Mouse (Mus musculus) myocyte (in vitro differentiated cells): Measurements from ENCODE around the gene Unc5c. TPM values are rescaled to one million over a fixed set of nuclear protein-coding genes. Genes with fewer than 3 reads are reported as not detected.

Experiments used
- H3K27me3 ChIP-seq: one replicate; pipeline ENCODE4 v1.6.1; 2011; ENCODE audit not compliant: control insufficient read depth, insufficient read depth, insufficient read length
- H3K36me3 ChIP-seq: one replicate; pipeline ENCODE4 v1.6.1; 2011; ENCODE audit not compliant: control insufficient read depth, insufficient read depth
- H3K4me2 ChIP-seq: one replicate; pipeline ENCODE4 v1.6.1; 2011; ENCODE audit warnings: low read depth, control low read depth
- H3K4me3 ChIP-seq: one replicate; pipeline ENCODE4 v1.5.1; 2011; ENCODE audit warnings: mild to moderate bottlenecking, control low read depth, moderate library complexity
- H3K79me2 ChIP-seq: one replicate; pipeline ENCODE4 v1.6.1; 2011; ENCODE audit not compliant: control insufficient read depth, insufficient read depth
- H3ac ChIP-seq: one replicate; pipeline ENCODE4 v1.6.1; 2011; ENCODE audit not compliant: control insufficient read depth, insufficient read length
- CEBPB ChIP-seq: IDR thresholded peaks from 2 replicates; pipeline ENCODE4 v1.6.1; 2011; ENCODE audit warnings: mild to moderate bottlenecking, moderate library complexity; ENCODE audit not compliant: poor library complexity, insufficient read depth, severe bottlenecking
- E2F4 ChIP-seq: IDR thresholded peaks from one replicate; pipeline ENCODE4 v1.6.1; 2011; ENCODE audit warnings: mild to moderate bottlenecking, control low read depth, moderate library complexity; ENCODE audit not compliant: insufficient read depth
- MAX ChIP-seq: IDR thresholded peaks from one replicate; pipeline ENCODE4 v1.6.1; 2011; ENCODE audit warnings: low read depth, mild to moderate bottlenecking, control low read depth
- MYOD1 ChIP-seq, 3 experiments: IDR thresholded peaks; one replicate each; pipeline ENCODE4 v1.6.1; 2011; ENCODE audit warnings: control low read depth in 2 of 3, low read depth in 2 of 3, mild to moderate bottlenecking in 2 of 3, moderate library complexity in 1 of 3; ENCODE audit not compliant: insufficient read length in 2 of 3, control insufficient read depth in 1 of 3
- MYOG ChIP-seq, 3 experiments: IDR thresholded peaks; one replicate each; pipeline ENCODE4 v1.6.1; 2011; ENCODE audit warnings: control low read depth in 2 of 3, low read depth in 2 of 3, mild to moderate bottlenecking in 2 of 3; ENCODE audit not compliant: insufficient read length in 2 of 3, control insufficient read depth in 1 of 3, insufficient read depth in 1 of 3
- POLR2A ChIP-seq: IDR thresholded peaks from one replicate; pipeline ENCODE4 v1.6.1; 2011; ENCODE audit warnings: low read depth, mild to moderate bottlenecking, control low read depth, moderate library complexity; ENCODE audit not compliant: insufficient read length
- POLR2AphosphoS2 ChIP-seq: IDR thresholded peaks from one replicate; pipeline ENCODE4 v1.6.1; 2011; ENCODE audit warnings: low read depth, control low read depth; ENCODE audit not compliant: insufficient read length
- REST ChIP-seq: IDR thresholded peaks from one replicate; pipeline ENCODE4 v1.6.1; 2011; ENCODE audit warnings: mild to moderate bottlenecking, control low read depth, moderate library complexity; ENCODE audit not compliant: insufficient read depth, insufficient read length
- SRF ChIP-seq: IDR thresholded peaks from one replicate; pipeline ENCODE4 v1.6.1; 2011; ENCODE audit warnings: low read depth; ENCODE audit not compliant: control insufficient read depth, insufficient read length
- TCF12 ChIP-seq: IDR thresholded peaks from one replicate; pipeline ENCODE4 v1.6.1; 2011; ENCODE audit warnings: mild to moderate bottlenecking, control low read depth; ENCODE audit not compliant: poor library complexity, insufficient read depth, severe bottlenecking
- TCF3 ChIP-seq: IDR thresholded peaks from one replicate; pipeline ENCODE4 v1.6.1; 2011; ENCODE audit warnings: low read depth, control low read depth; ENCODE audit not compliant: insufficient read length
- USF1 ChIP-seq: IDR thresholded peaks from one replicate; pipeline ENCODE4 v1.6.1; 2011; ENCODE audit warnings: low read depth, mild to moderate bottlenecking, control low read depth, moderate library complexity
- polyA plus RNA-seq: library from polyadenylated mRNA; unstranded; fragments of >200 nt; fragmentation: generic; extraction: Trizol; gene quantifications from one replicate; pipeline ENCODE4 v1.2.1, GENCODE M21; 2012; ENCODE audit warnings: missing spikeins

Gene Unc5c
- polyA plus RNA-seq, 1 experiment = 1.00 TPM

DNA sequence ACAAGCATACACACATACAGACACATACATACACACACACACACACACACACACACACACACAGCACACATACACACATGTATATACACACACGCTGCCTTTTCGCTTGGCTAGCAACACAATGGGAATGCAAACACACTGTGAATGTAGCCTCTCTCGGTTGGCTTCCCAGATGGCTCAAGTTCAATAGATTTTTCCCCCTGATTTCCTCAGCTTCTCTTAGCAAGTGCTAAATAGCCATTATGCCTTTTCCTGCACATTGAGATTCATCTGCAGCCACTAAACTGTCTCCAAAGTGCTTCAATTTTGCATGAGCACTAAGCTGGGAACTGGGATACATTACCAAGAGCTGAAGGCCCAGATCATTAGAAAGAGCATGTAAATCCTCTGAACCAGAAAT lies 226.8 kb downstream of the Unc5c start:
- TF ChIP-seq TCF3 = no peak
- TF ChIP-seq MAX = no peak
- no peak for TF ChIP-seq E2F4
- no peak for TF ChIP-seq REST
- TF ChIP-seq POLR2A = no peak
- TF ChIP-seq TCF12 = no peak
- no peak for TF ChIP-seq POLR2AphosphoS2
- no peak for TF ChIP-seq CEBPB
- no peak for TF ChIP-seq MYOD1 (IDR thresholded peaks at IDR 0.05; ENCODE audit: control insufficient read depth in 1 of 3, insufficient read length in 2 of 3, low read depth in 2 of 3)
- TF ChIP-seq MYOG (IDR thresholded peaks at IDR 0.05; ENCODE audit: control insufficient read depth in 1 of 3, insufficient read depth in 1 of 3, insufficient read length in 2 of 3, low read depth in 2 of 3) = no peak
- no peak for TF ChIP-seq SRF
- TF ChIP-seq USF1 = no peak
- H3K4me3 ChIP-seq = no peak overlapping the region
- no peak overlapping the region for H3K4me2 ChIP-seq
- no peak overlapping the region for H3ac ChIP-seq
- H3K79me2 ChIP-seq = no peaks in the 10 kb centered on the region
- H3K27me3 ChIP-seq = no peaks in the 10 kb centered on the region
- no peaks in the 10 kb centered on the region for H3K36me3 ChIP-seq

DNA sequence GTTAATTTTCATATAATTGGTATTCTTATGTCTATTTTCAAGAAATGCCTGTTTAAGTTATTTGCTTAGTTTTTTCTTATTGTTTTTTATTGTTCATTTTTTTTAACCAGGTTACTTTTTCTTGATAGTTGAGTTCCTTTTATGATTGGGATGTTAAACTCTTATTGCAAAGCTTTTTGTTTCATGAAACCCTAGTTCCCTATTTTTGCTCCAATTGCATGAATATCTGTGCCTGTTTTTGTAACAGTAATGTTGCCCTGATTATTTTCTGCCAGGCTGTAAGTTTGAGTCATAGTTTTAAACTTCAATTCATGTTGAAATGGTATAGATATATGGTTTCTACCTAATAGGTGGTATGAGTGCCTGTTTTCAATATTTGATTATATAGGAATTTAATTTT lies 234.2 kb downstream of the Unc5c start:
- TF ChIP-seq REST = no peak
- TF ChIP-seq E2F4 = no peak
- TF ChIP-seq MYOD1 (IDR thresholded peaks at IDR 0.05; ENCODE audit: control insufficient read depth in 1 of 3, insufficient read length in 2 of 3, low read depth in 2 of 3) = no peak
- no peak for TF ChIP-seq TCF3
- TF ChIP-seq MYOG (IDR thresholded peaks at IDR 0.05; ENCODE audit: control insufficient read depth in 1 of 3, insufficient read depth in 1 of 3, insufficient read length in 2 of 3, low read depth in 2 of 3) = no peak
- TF ChIP-seq POLR2AphosphoS2 = no peak
- no peak for TF ChIP-seq CEBPB
- TF ChIP-seq MAX = no peak
- TF ChIP-seq SRF = no peak
- no peak for TF ChIP-seq USF1
- TF ChIP-seq TCF12 = no peak
- no peak for TF ChIP-seq POLR2A
- H3K4me3 ChIP-seq = no peak overlapping the region
- H3K27me3 ChIP-seq = no peaks in the 10 kb centered on the region
- no peaks in the 10 kb centered on the region for H3K36me3 ChIP-seq
- no peaks in the 10 kb centered on the region for H3K79me2 ChIP-seq
- no peak overlapping the region for H3K4me2 ChIP-seq
- no peak overlapping the region for H3ac ChIP-seq

DNA sequence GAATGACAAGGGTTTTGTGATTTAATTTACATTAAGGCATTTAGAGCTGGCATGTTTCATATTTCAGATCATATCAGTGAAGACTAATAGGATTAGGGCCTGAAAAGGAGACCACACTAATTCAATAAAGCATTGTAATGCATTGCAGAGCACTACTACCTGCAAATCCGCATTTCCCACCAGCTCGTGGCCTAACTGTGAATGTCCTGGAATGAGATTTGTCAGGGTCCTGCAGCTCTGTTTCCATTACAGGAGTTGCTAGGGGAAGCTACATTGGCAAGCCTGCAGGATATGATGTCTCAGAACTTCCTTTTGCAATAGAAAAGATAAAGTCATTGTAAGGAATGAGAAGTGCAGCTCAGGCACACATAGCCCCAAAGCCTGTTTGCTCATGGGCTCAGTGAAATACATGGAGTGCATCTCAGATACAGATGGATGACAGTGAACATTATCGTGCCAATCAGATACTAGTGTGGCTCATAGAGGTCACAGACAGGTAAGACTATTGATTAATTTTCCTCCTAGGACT lies 236.4 kb downstream of the Unc5c start:
- no peak overlapping the region for H3ac ChIP-seq
- no peaks in the 10 kb centered on the region for H3K27me3 ChIP-seq
- no peak overlapping the region for H3K4me2 ChIP-seq
- H3K36me3 ChIP-seq = no peaks in the 10 kb centered on the region
- H3K79me2 ChIP-seq = no peaks in the 10 kb centered on the region
- TF ChIP-seq MYOG (IDR thresholded peaks at IDR 0.05; ENCODE audit: control insufficient read depth in 1 of 3, insufficient read depth in 1 of 3, insufficient read length in 2 of 3, low read depth in 2 of 3) (no peak), USF1 (no peak), TCF12 (no peak), POLR2A (no peak), POLR2AphosphoS2 (no peak), E2F4 (no peak), CEBPB (no peak), SRF (no peak), MYOD1 (IDR thresholded peaks at IDR 0.05; ENCODE audit: control insufficient read depth in 1 of 3, insufficient read length in 2 of 3, low read depth in 2 of 3) (no peak), MAX (no peak), REST (no peak), TCF3 (no peak)
- H3K4me3 ChIP-seq = no peak overlapping the region

DNA sequence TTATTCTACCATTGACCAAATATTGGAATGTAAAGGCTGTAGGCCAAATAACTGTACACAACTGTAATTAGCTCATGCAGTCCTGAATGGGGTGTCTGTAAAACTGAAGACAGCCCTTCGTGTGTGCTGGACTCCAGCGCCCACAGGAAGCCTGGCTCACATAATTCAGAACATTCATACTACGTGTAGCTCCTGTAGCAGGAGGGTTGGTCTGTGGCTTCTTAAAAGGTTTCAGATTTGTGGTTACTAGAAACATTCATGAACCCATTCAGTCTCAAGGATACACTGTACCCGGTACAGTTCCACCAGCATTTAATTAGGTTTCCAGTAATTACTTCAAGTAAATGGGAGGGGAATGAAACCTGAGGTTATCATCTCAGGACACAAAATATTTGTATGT lies 246.6 kb downstream of the Unc5c start:
- Histone ChIP-seq H3ac (no peak overlapping the region), H3K27me3 (no peaks in the 10 kb centered on the region), H3K36me3 (no peaks in the 10 kb centered on the region), H3K4me3 (no peak overlapping the region), H3K4me2 (no peak overlapping the region), H3K79me2 (no peaks in the 10 kb centered on the region)
- TF ChIP-seq REST (no peak), MAX (no peak), MYOG (IDR thresholded peaks at IDR 0.05; ENCODE audit: control insufficient read depth in 1 of 3, insufficient read depth in 1 of 3, insufficient read length in 2 of 3, low read depth in 2 of 3) (no peak), E2F4 (no peak), SRF (no peak), USF1 (no peak), CEBPB (no peak), TCF12 (no peak), MYOD1 (IDR thresholded peaks at IDR 0.05; ENCODE audit: control insufficient read depth in 1 of 3, insufficient read length in 2 of 3, low read depth in 2 of 3) (no peak), POLR2AphosphoS2 (no peak), POLR2A (no peak), TCF3 (no peak)
